Mouse (Mus musculus): ENCODE measurements around the gene Hjurp.

- TF ChIP-seq MAZ (IDR thresholded peaks at IDR 0.05; ENCODE audit: low read depth, low read length) (no peak), ZC3H11A (IDR thresholded peaks at IDR 0.05; ENCODE audit: low read depth, low read length) (no peak), CTCF (conservative IDR thresholded peaks at IDR 0.05 in 1 of 2, IDR thresholded peaks at IDR 0.05 in 1 of 2; ENCODE audit: low read depth in 2 of 2, low read length in 2 of 2) (peak in 1 of 2 experiments; percentile 46; a peak in 2 of 4 replicates), POLR2AphosphoS2 (IDR thresholded peaks at IDR 0.05; ENCODE audit: low read depth, low read length) (no peak), POLR2A (IDR thresholded peaks at IDR 0.05; ENCODE audit: low read depth, low read length) (no peak), USF1 (IDR thresholded peaks at IDR 0.05; ENCODE audit: low read depth, low read length) (no peak), TCF12 (IDR thresholded peaks at IDR 0.05; ENCODE audit: low read depth, low read length) (no peak), EP300 (IDR thresholded peaks at IDR 0.05; ENCODE audit: low read length) (no peak), ZNF384 (IDR thresholded peaks at IDR 0.05; ENCODE audit: low read depth, low read length) (no peak), GABPA (IDR thresholded peaks at IDR 0.05; ENCODE audit: insufficient replicate concordance, low read depth, low read length) (no peak), UBTF (IDR thresholded peaks at IDR 0.05; ENCODE audit: low read depth, low read length) (no peak), SMC3 (IDR thresholded peaks at IDR 0.05; ENCODE audit: low read depth, low read length) (no peak), CHD2 (IDR thresholded peaks at IDR 0.05; ENCODE audit: low read length) (0 out of 2 replicates have a peak, but pooled peaks have one; percentile 22), ZKSCAN1 (IDR thresholded peaks at IDR 0.05; ENCODE audit: borderline replicate concordance, low read depth, low read length) (no peak)
These were observed 60.3 kb downstream of the Hjurp start for GRCm38 (mm10) chr1:88217144-88217543.
